Mouse (Mus musculus) hindbrain, embryonic 14.5 days (tissue): ENCODE measurements at regions not wholly inside any gene's neighbourhood (a gene's known extent, or its start where the extent isn't known, plus 50 kb on each side); places are given as distances from the start of the nearest gene placed in this dataset.

Experiments used
- ATAC-seq: fragments of 200-750 bp; cut with Nextera tagmentation; 2 replicates; pipeline ENCODE4 v1.8.0; 2017; ENCODE audit warnings: moderate number of reproducible peaks, mild to moderate bottlenecking, moderate TSS enrichment, moderate library complexity; ENCODE audit not compliant: low FRiP score
- DNase-seq: peaks from one replicate; pipeline ENCODE4 v3.0.0-alpha.2; 2015; ENCODE audit warnings: low spot score
- H3K27ac ChIP-seq: fragments of 300-500 bp; sonication (generic); 2 replicates; pipeline ENCODE4 v1.5.1; 2014; ENCODE audit warnings: mild to moderate bottlenecking, moderate library complexity
- H3K27me3 ChIP-seq: fragments of 300-500 bp; sonication (generic); 2 replicates; pipeline ENCODE4 v1.6.1; 2014; ENCODE audit warnings: mild to moderate bottlenecking, low read length, mixed read lengths; ENCODE audit not compliant: control insufficient read depth, insufficient read depth
- H3K36me3 ChIP-seq: fragments of 300-500 bp; sonication (generic); replicated peaks from 2 replicates; pipeline ENCODE4 v1.6.1; 2014; ENCODE audit not compliant: control insufficient read depth, insufficient read depth
- H3K4me1 ChIP-seq: fragments of 300-500 bp; sonication (generic); replicated peaks from 2 replicates; pipeline ENCODE4 v1.6.1; 2014; ENCODE audit warnings: antibody characterized with exemption, low read length, mixed read lengths; ENCODE audit not compliant: control insufficient read depth, insufficient read depth
- H3K4me2 ChIP-seq: fragments of 300-500 bp; sonication (generic); replicated peaks from 2 replicates; pipeline ENCODE4 v1.6.1; 2014; ENCODE audit warnings: mild to moderate bottlenecking, moderate library complexity
- H3K4me3 ChIP-seq: fragments of 300-500 bp; sonication (generic); replicated peaks from 2 replicates; pipeline ENCODE4 v1.5.1; 2014; ENCODE audit warnings: mild to moderate bottlenecking, low read length
- H3K9ac ChIP-seq: fragments of 300-500 bp; sonication (generic); 2 replicates; pipeline ENCODE4 v1.6.1; 2014
- H3K9me3 ChIP-seq: fragments of 300-500 bp; sonication (generic); 2 replicates; pipeline ENCODE4 v1.6.1; 2016; ENCODE audit warnings: low read length; ENCODE audit not compliant: control insufficient read depth
- WGBS: fragments of 180-500 bp; shearing (Covaris S2); extraction: QIAGEN DNeasy Blood & Tissue Kit; methylation state at CpG from one replicate; pipeline ENCODE4 v1.1.7; 2014; 5-methylcytosine and 5-hydroxymethylcytosine counted together

- ATAC-seq (no peak), DNase-seq (no peak)
- Histone ChIP-seq H3K36me3 (no peaks in the 10 kb centered on the region), H3K9me3 (peaks cover 3% of the 10 kb centered on the region; the same call in 1 of the 2 replicates), H3K27ac (no peak overlapping the region), H3K4me2 (no peak overlapping the region), H3K27me3 (no peaks in the 10 kb centered on the region), H3K9ac (no peak overlapping the region), H3K4me1 (0 out of 2 replicates have a peak, but pooled peaks cover 6% of the 10 kb centered on the region), H3K4me3 (no peak overlapping the region)
- 97% methylated on average over 1 of the region's 1 CpGs for WGBS
These were observed 322.1 kb downstream of the Prdm2 start for GRCm38 (mm10) chr4:142890711-142891110.

- no peak for ATAC-seq
- Histone ChIP-seq H3K9ac (no peak overlapping the region), H3K36me3 (no peaks in the 10 kb centered on the region), H3K4me3 (no peak overlapping the region), H3K4me1 (0 out of 2 replicates have a peak, but pooled peaks cover 6% of the 10 kb centered on the region), H3K27ac (no peak overlapping the region), H3K4me2 (no peak overlapping the region), H3K27me3 (no peaks in the 10 kb centered on the region), H3K9me3 (0 out of 2 replicates have a peak, but pooled peaks cover 3% of the 10 kb centered on the region)
- no peak for DNase-seq
- WGBS: 81% methylated on average over 4 of the region's 4 CpGs
These were observed 323.9 kb downstream of the Prdm2 start for GRCm38 (mm10) chr4:142888891-142889290.

GRCm38 (mm10) chr4:142887876-142888275, 324.9 kb downstream of the Prdm2 start:
- no peak overlapping the region for H3K9ac ChIP-seq
- WGBS: 55% methylated on average over 6 of the region's 6 CpGs
- DNase-seq (no peak), ATAC-seq (no peak)
- no peaks in the 10 kb centered on the region for H3K36me3 ChIP-seq
- no peak overlapping the region for H3K27ac ChIP-seq
- H3K27me3 ChIP-seq: no peaks in the 10 kb centered on the region
- no peak overlapping the region for H3K4me3 ChIP-seq
- H3K4me1 ChIP-seq: 0 out of 2 replicates have a peak, but pooled peaks cover 6% of the 10 kb centered on the region
- no peak overlapping the region for H3K4me2 ChIP-seq
- H3K9me3 ChIP-seq: 0 out of 2 replicates have a peak, but pooled peaks cover 3% of the 10 kb centered on the region

- H3K27ac ChIP-seq: no peak overlapping the region
- 14% methylated on average over 2 of the region's 2 CpGs for WGBS
- no peak overlapping the region for H3K4me2 ChIP-seq
- H3K4me1 ChIP-seq: no peaks in the 10 kb centered on the region
- DNase-seq (peak; percentile 72), ATAC-seq (peak; percentile 73)
- no peaks in the 10 kb centered on the region for H3K27me3 ChIP-seq
- H3K9ac ChIP-seq: no peak overlapping the region
- H3K4me3 ChIP-seq: no peak overlapping the region
- H3K9me3 ChIP-seq: no peaks in the 10 kb centered on the region
- no peaks in the 10 kb centered on the region for H3K36me3 ChIP-seq
These were observed 332.5 kb downstream of the Prdm2 start for GRCm38 (mm10) chr4:142880323-142880759.

GRCm38 (mm10) chr4:142876151-142876550, 336.6 kb downstream of the Prdm2 start:
- Histone ChIP-seq H3K27ac (no peak overlapping the region), H3K4me3 (no peak overlapping the region), H3K4me1 (no peaks in the 10 kb centered on the region), H3K9me3 (no peaks in the 10 kb centered on the region), H3K27me3 (no peaks in the 10 kb centered on the region), H3K36me3 (no peaks in the 10 kb centered on the region), H3K9ac (no peak overlapping the region), H3K4me2 (no peak overlapping the region)
- 92% methylated on average over 3 of the region's 3 CpGs for WGBS
- ATAC-seq: no peak
- DNase-seq: no peak

- WGBS: 53% methylated on average over 5 of the region's 5 CpGs
- ATAC-seq: peak; percentile 46; the same call in 1 of the 2 replicates
- H3K27ac ChIP-seq: no peak overlapping the region
These were observed 337.7 kb downstream of the Prdm2 start for GRCm38 (mm10) chr4:142875105-142875504.

GRCm38 (mm10) chr4:142866341-142866740, 346.5 kb downstream of the Prdm2 start:
- WGBS: 84% methylated on average over 7 of the region's 7 CpGs
- Histone ChIP-seq H3K4me1 (no peaks in the 10 kb centered on the region; the same call in 1 of the 2 replicates), H3K27ac (no peak overlapping the region), H3K9ac (no peak overlapping the region), H3K27me3 (no peaks in the 10 kb centered on the region), H3K4me2 (no peak overlapping the region), H3K9me3 (no peaks in the 10 kb centered on the region), H3K4me3 (no peak overlapping the region), H3K36me3 (no peaks in the 10 kb centered on the region)
- ATAC-seq (no peak), DNase-seq (no peak)

More at GRCm38 (mm10) chr4:142875105-142875504, 337.7 kb downstream of the Prdm2 start:
- Histone ChIP-seq H3K4me3 (no peak overlapping the region), H3K36me3 (no peaks in the 10 kb centered on the region), H3K27me3 (no peaks in the 10 kb centered on the region), H3K9me3 (no peaks in the 10 kb centered on the region), H3K4me1 (no peaks in the 10 kb centered on the region), H3K9ac (no peak overlapping the region), H3K4me2 (no peak overlapping the region)
- no peak for DNase-seq

GRCm38 (mm10) chr4:142865593-142865992, 347.2 kb downstream of the Prdm2 start:
- 96% methylated on average over 2 of the region's 2 CpGs for WGBS
- Histone ChIP-seq H3K9me3 (no peaks in the 10 kb centered on the region), H3K27ac (no peak overlapping the region), H3K4me1 (no peaks in the 10 kb centered on the region; the same call in 1 of the 2 replicates), H3K36me3 (no peaks in the 10 kb centered on the region), H3K27me3 (no peaks in the 10 kb centered on the region), H3K4me2 (no peak overlapping the region), H3K4me3 (no peak overlapping the region), H3K9ac (no peak overlapping the region)
- ATAC-seq (no peak), DNase-seq (no peak)

- Histone ChIP-seq H3K36me3 (no peaks in the 10 kb centered on the region), H3K9ac (no peak overlapping the region), H3K4me1 (no peaks in the 10 kb centered on the region; the same call in 1 of the 2 replicates), H3K4me2 (no peak overlapping the region), H3K4me3 (no peak overlapping the region), H3K27me3 (no peaks in the 10 kb centered on the region), H3K27ac (no peak overlapping the region), H3K9me3 (no peaks in the 10 kb centered on the region)
- ATAC-seq (no peak), DNase-seq (no peak)
- WGBS: 81% methylated on average over 5 of the region's 5 CpGs
These were observed 348.9 kb downstream of the Prdm2 start for GRCm38 (mm10) chr4:142863939-142864338.

- Histone ChIP-seq H3K9ac (no peak overlapping the region), H3K4me1 (no peaks in the 10 kb centered on the region), H3K27ac (no peak overlapping the region), H3K27me3 (no peaks in the 10 kb centered on the region), H3K4me3 (no peak overlapping the region), H3K4me2 (no peak overlapping the region), H3K36me3 (no peaks in the 10 kb centered on the region), H3K9me3 (no peaks in the 10 kb centered on the region)
- no peak for DNase-seq
- ATAC-seq: no peak
- WGBS: 81% methylated on average over 3 of the region's 3 CpGs
These were observed 352.4 kb downstream of the Prdm2 start for GRCm38 (mm10) chr4:142860441-142860840.
